Mouse (Mus musculus): ENCODE data around the gene Echdc1. TPM values are rescaled to one million over a fixed set of nuclear protein-coding genes. Genes with fewer than 3 reads are reported as not detected.

The Echdc1 gene
- polyA plus RNA-seq (2014; fragmentation: Illumina TruSeq; extraction: RNeasy Lipid Tissue Mini Kit (QIAGEN cat#74804); ENCODE audit: insufficient read depth, low read depth, low replicate concordance), result 13.9 TPM

DNA sequence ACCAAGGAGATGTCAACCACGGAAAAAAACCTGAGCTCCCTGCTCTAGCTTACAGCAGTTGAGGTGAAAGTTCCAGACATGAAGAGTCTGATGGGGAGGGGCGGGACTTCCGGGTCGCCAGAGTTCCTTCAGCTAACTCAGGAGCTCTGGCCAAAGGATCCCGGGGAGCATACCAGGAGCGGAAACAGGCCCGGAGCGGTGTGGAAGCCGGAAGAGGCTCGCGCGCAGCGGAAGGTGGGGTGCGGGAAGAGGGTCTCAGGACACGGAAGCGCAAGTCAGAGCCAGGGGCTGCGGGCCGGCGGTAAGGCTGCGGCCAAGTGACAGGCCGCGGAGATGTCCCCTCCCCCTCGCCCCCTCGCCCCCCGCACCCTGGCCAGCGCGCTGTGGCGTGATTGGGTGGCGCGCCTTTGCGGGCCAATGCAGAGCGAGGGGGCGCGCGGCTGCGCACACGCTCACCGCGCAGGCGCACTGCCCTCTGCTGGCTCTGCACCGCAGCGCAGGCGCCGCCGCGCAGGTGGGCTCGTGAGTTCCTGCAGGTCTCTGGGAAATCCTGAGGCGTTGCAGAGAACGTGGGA lies at the start of gene Echdc1:
Gene Echdc1, plus strand, starts transcription at position 103 of the 575 bp plus-strand sequence.

DNA sequence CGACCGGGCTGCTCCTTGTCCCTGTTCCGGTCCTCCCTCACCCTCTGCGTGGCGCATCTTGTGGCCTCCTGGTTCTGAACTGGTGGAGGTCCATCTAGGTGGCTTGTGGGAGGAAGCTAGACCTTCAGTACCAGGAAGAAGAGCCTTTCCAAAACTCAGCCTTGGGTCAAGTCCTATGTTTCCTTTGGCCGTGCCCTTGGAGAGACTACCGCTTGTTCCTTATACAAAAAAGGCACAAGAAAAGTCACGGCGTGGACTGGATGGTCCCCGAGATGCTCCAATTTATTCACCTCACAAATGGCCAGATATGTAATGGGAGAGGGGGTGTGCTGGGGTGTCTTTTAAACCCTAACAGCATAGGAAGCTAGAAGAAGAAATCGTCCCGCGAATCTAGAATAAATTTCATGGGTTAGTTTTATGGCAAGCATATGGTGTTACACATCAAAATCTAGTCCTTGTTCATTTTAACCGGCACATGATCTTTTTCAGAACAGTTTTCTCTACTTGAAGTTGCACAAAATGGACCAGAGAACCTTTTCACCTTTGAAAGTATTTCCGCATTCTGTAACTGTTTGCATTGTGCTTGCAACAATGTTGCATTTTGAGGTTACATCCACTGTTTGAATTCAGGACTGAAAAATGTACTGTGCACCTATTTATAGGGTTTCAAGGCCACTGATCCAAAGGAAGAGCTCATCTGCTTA lies 49.4 kb downstream of the Echdc1 start, which contains the start of gene Rnf146:
Gene Rnf146, minus strand, starts transcription at position 246 of the 704 bp plus-strand sequence.

Other genes starting within 250 kb of the Echdc1 start
- gene Soga3, start 169.3 kb upstream of the Echdc1 start, polyA plus RNA-seq (2014; fragmentation: Illumina TruSeq; extraction: RNeasy Lipid Tissue Mini Kit (QIAGEN cat#74804); ENCODE audit: insufficient read depth, low read depth, low replicate concordance), result not detected
- not detected for gene Gm49353, start 114.2 kb upstream of the Echdc1 start, polyA plus RNA-seq (2014; fragmentation: Illumina TruSeq; extraction: RNeasy Lipid Tissue Mini Kit (QIAGEN cat#74804); ENCODE audit: insufficient read depth, low read depth, low replicate concordance)
- gene 9330159F19Rik, start 101.6 kb upstream of the Echdc1 start, polyA plus RNA-seq (2014; fragmentation: Illumina TruSeq; extraction: RNeasy Lipid Tissue Mini Kit (QIAGEN cat#74804); ENCODE audit: insufficient read depth, low read depth, low replicate concordance), result 1.4 TPM
- 42.9 TPM for gene Rnf146, start 49.3 kb downstream of the Echdc1 start, polyA plus RNA-seq (2014; fragmentation: Illumina TruSeq; extraction: RNeasy Lipid Tissue Mini Kit (QIAGEN cat#74804); ENCODE audit: insufficient read depth, low read depth, low replicate concordance)
- 0.71 TPM for gene Rspo3, start 222.7 kb downstream of the Echdc1 start, polyA plus RNA-seq (2014; fragmentation: Illumina TruSeq; extraction: RNeasy Lipid Tissue Mini Kit (QIAGEN cat#74804); ENCODE audit: insufficient read depth, low read depth, low replicate concordance)

Data from lung, adult 10 weeks (tissue).